Mouse (Mus musculus) stomach, embryonic 15.5 days (tissue): Measurements from ENCODE around the gene Lcp2. TPM values are rescaled to one million over a fixed set of nuclear protein-coding genes. Genes with fewer than 3 reads are reported as not detected.

Experiments used
- ATAC-seq: fragments of 200-750 bp; cut with Nextera tagmentation; 2 replicates; pipeline ENCODE4 v1.8.0; 2017; ENCODE audit warnings: low read depth, moderate number of reproducible peaks, moderate TSS enrichment; ENCODE audit not compliant: insufficient read depth, low FRiP score
- H3K27ac ChIP-seq: fragments of 300-500 bp; sonication (generic); 2 replicates; pipeline ENCODE4 v1.5.1; 2015; ENCODE audit warnings: mild to moderate bottlenecking, inconsistent platforms
- H3K27me3 ChIP-seq: fragments of 300-500 bp; sonication (generic); replicated peaks from 2 replicates; pipeline ENCODE4 v1.6.1; 2015; ENCODE audit warnings: inconsistent platforms
- H3K36me3 ChIP-seq: fragments of 300-500 bp; sonication (generic); 2 replicates; pipeline ENCODE4 v1.6.1; 2015; ENCODE audit warnings: inconsistent platforms
- H3K4me1 ChIP-seq: fragments of 300-500 bp; sonication (generic); 2 replicates; pipeline ENCODE4 v1.6.1; 2015; ENCODE audit warnings: inconsistent platforms
- H3K4me2 ChIP-seq: fragments of 300-500 bp; sonication (generic); 2 replicates; pipeline ENCODE4 v1.6.1; 2015; ENCODE audit warnings: mild to moderate bottlenecking, inconsistent platforms
- H3K4me3 ChIP-seq: fragments of 300-500 bp; sonication (generic); replicated peaks from 2 replicates; pipeline ENCODE4 v1.5.1; 2015; ENCODE audit warnings: inconsistent platforms
- H3K9ac ChIP-seq: fragments of 300-500 bp; sonication (generic); 2 replicates; pipeline ENCODE4 v1.6.1; 2015; ENCODE audit warnings: inconsistent platforms
- H3K9me3 ChIP-seq: fragments of 300-500 bp; sonication (generic); 2 replicates; pipeline ENCODE4 v1.6.1; 2016; ENCODE audit warnings: inconsistent platforms
- WGBS: fragments of 180-500 bp; shearing (Covaris S2); methylation state at CpG from one replicate; pipeline ENCODE4 v1.1.7; 2015; 5-methylcytosine and 5-hydroxymethylcytosine counted together
- polyA plus RNA-seq: library from polyadenylated mRNA; unstranded; fragments of >200 nt; fragmentation: Nextera tagmentation; extraction: Ambion mirVana; gene quantifications from 2 replicates; pipeline ENCODE4 v1.2.1, GENCODE M21; 2015

Lcp2 gene
- polyA plus RNA-seq, 1 experiment from 2014 or later = 3.8 TPM

DNA sequence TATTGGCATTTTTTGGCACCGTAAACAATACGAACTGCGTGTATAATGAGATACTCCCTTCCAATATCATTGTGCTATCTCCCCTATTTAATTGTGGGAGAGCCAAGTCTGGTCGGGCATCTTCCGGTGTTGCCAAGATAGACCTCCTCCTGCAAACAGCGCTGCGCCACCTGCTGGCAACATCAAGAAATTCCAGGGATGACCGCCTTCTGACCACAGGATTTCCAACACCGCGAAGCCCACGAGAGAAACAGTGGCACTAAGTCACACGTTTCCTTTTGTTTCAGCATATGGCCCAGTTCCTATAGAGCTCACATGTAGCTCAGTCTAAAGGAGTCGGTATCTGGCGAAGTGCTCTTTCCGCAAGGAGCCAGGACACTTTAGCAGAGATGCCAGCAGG lies 27.1 kb downstream of the Lcp2 start:
- no peak overlapping the region for H3K4me3 ChIP-seq
- no peaks in the 10 kb centered on the region; the same call in 1 of the 2 replicates for H3K4me1 ChIP-seq
- no peak overlapping the region for H3K9ac ChIP-seq
- H3K9me3 ChIP-seq = no peaks in the 10 kb centered on the region
- 13% methylated on average over 15 of the region's 15 CpGs for WGBS
- no peak for ATAC-seq
- H3K4me2 ChIP-seq = no peak overlapping the region; the same call in 1 of the 2 replicates
- no peaks in the 10 kb centered on the region for H3K36me3 ChIP-seq
- H3K27ac ChIP-seq = no peak overlapping the region
- H3K27me3 ChIP-seq = no peaks in the 10 kb centered on the region

GRCm38 (mm10) chr11:34077870-34078269 lies 31.1 kb downstream of the Lcp2 start:
- no peak for ATAC-seq
- 68% methylated on average over 2 of the region's 2 CpGs for WGBS

DNA sequence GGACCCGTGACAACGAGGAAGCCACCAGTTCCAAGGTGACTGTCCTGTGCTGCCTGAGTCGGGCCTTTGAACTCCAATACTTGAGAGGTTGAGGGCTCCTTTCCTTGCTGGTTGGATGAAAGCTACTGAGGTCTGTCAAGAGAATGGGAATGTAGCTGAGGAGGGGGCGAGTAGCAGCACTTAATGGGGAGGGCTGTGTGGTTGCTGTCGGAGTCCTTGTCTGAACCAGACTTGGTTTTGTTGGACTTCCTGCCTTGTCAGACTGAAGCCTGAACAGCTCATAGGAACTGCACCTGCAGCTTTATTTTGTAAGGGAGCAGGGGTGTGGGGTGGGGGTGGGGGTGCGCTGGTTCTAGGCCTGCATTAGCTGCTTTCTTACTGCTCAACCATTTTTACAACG lies 31.9 kb downstream of the Lcp2 start:
- Histone ChIP-seq H3K4me1 (no peaks in the 10 kb centered on the region), H3K27ac (no peak overlapping the region), H3K36me3 (no peaks in the 10 kb centered on the region), H3K9ac (no peak overlapping the region), H3K27me3 (no peaks in the 10 kb centered on the region), H3K9me3 (no peaks in the 10 kb centered on the region), H3K4me2 (no peak overlapping the region), H3K4me3 (no peak overlapping the region)
- ATAC-seq = no peak
- WGBS = 86% methylated on average over 7 of the region's 7 CpGs

More at GRCm38 (mm10) chr11:34077870-34078269, 31.1 kb downstream of the Lcp2 start:
- Histone ChIP-seq H3K27ac (no peak overlapping the region), H3K9me3 (no peaks in the 10 kb centered on the region), H3K4me1 (no peaks in the 10 kb centered on the region), H3K4me3 (no peak overlapping the region), H3K36me3 (no peaks in the 10 kb centered on the region), H3K27me3 (no peaks in the 10 kb centered on the region), H3K4me2 (no peak overlapping the region), H3K9ac (no peak overlapping the region)

- Histone ChIP-seq H3K9me3 (no peaks in the 10 kb centered on the region), H3K36me3 (no peaks in the 10 kb centered on the region), H3K27me3 (no peaks in the 10 kb centered on the region), H3K4me2 (no peak overlapping the region), H3K9ac (no peak overlapping the region), H3K27ac (no peak overlapping the region), H3K4me1 (no peaks in the 10 kb centered on the region), H3K4me3 (no peak overlapping the region)
- no peak for ATAC-seq
- WGBS = 59% methylated on average over 6 of the region's 6 CpGs
Observed at GRCm38 (mm10) chr11:34079542-34080464, 33.1 kb downstream of the Lcp2 start.

- Histone ChIP-seq H3K4me2 (no peak overlapping the region), H3K27ac (no peak overlapping the region), H3K27me3 (no peaks in the 10 kb centered on the region), H3K4me1 (no peaks in the 10 kb centered on the region), H3K36me3 (no peaks in the 10 kb centered on the region), H3K9me3 (no peaks in the 10 kb centered on the region), H3K9ac (no peak overlapping the region), H3K4me3 (no peak overlapping the region)
- WGBS = 63% methylated on average over 7 of the region's 7 CpGs
- no peak for ATAC-seq
Observed at GRCm38 (mm10) chr11:34083795-34084194, 37.1 kb downstream of the Lcp2 start.

DNA sequence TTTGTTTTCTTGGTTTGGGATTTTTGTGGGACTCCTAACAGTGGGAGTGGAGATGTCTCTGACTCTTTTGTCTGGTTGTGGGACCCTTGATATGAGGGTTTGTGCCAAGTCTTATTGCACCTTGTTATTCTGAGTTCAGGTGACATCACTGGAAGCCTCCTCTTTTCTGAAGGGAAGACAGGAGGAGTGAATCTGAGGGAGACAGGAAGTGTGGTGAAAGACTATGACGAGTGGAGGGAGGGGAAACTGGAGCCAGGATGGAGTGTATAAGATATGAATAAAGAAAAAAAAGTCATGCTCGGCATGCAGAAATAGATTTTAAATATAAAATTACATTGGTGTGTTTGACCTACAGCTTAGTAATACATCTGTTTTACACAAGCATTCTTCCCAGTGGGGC lies 37.9 kb downstream of the Lcp2 start:
- no peaks in the 10 kb centered on the region for H3K9me3 ChIP-seq
- H3K9ac ChIP-seq = no peak overlapping the region
- no peak overlapping the region for H3K4me3 ChIP-seq
- H3K27ac ChIP-seq = no peak overlapping the region
- no peak overlapping the region for H3K4me2 ChIP-seq
- WGBS = 25% methylated on average over 2 of the region's 2 CpGs
- no peak for ATAC-seq
- H3K36me3 ChIP-seq = no peaks in the 10 kb centered on the region
- H3K27me3 ChIP-seq = no peaks in the 10 kb centered on the region
- no peaks in the 10 kb centered on the region for H3K4me1 ChIP-seq

DNA sequence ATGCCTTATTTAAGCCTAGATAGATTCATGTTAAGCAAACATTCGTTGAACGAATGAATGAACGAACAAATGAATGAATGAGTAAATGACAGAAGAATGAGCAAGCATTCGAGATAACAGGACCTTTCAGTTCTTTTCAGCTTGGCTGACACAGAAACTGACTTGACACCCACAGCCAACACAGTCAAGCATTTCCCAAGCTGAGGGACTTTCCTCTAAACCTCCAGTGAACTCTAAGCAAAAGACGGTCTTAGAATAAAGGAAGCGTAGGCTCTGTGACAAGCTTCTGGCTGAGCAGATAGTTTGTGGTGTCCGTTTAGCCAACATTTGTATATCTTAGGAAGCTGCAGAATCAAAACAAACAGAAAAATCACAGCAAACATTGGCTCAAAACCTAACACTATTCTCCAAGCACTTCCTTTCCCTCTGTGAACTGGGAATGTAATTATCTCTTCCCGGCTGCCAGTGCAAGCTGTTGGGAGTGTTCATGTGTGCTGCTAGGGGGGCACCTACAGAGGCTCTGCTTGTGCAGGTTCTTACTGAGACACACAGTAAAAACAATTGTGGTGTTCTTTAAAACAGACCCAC lies 39.5 kb downstream of the Lcp2 start:
- Histone ChIP-seq H3K4me2 (no peak overlapping the region), H3K4me3 (no peak overlapping the region), H3K36me3 (no peaks in the 10 kb centered on the region), H3K4me1 (no peaks in the 10 kb centered on the region), H3K27me3 (no peaks in the 10 kb centered on the region), H3K9ac (no peak overlapping the region), H3K27ac (no peak overlapping the region), H3K9me3 (no peaks in the 10 kb centered on the region)
- 63% methylated on average over 8 of the region's 8 CpGs for WGBS
- no peak for ATAC-seq

DNA sequence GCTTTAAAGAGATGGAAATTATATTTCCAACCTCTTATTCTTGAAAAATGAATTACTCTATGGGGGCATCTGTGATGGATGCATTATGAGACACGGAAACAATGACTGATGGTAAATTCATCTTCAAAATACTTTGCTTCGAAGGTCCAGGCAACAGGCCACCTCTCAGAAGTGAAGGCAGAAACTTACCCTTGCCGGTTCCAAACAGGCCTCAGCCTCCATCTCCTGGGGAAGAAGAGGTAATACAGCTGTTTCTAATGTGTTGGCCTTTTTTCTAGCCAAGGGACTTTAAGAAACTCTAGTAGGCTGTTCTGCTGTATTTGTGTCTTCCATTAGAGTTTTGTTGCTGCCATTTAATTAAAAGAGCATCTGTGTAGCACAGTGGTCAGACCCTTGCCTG lies 40.3 kb downstream of the Lcp2 start:
- Histone ChIP-seq H3K4me2 (no peak overlapping the region), H3K27me3 (no peaks in the 10 kb centered on the region), H3K27ac (no peak overlapping the region), H3K9me3 (no peaks in the 10 kb centered on the region), H3K4me3 (no peak overlapping the region), H3K4me1 (no peaks in the 10 kb centered on the region), H3K36me3 (no peaks in the 10 kb centered on the region), H3K9ac (no peak overlapping the region)
- ATAC-seq = no peak
- WGBS = 54% methylated on average over 3 of the region's 3 CpGs

DNA sequence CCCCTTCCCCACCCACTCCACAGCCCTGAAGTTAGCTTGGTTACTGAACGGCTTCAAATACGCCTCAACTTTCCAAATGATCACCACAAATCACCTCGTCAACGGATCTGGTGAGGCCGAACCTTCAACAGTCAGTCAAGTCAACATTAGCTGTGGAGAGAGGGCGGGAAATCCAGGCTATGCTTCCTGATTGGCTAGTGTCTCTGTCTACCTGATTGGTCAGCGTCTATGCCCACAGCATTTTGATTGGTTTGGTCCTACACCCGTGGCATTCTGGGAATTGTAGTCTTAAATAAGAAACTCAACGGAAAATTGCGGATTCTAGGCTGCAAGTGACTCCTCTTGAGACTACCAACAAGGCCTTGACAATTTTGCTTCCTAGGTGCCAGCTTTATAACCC lies 51.7 kb downstream of the Lcp2 start, which contains the start of gene 4930469K13Rik:
Gene 4930469K13Rik, minus strand, starts transcription at position 133 of the 400 bp plus-strand sequence.
- 88% methylated on average over 10 of the region's 10 CpGs for WGBS
- no peak within 1 kb of the TSS for H3K4me2 ChIP-seq
- no peaks in the 10 kb centered on the region for H3K9me3 ChIP-seq
- no peaks in the 10 kb centered on the region for H3K36me3 ChIP-seq
- H3K27ac ChIP-seq = no peak within 1 kb of the TSS
- no peaks in the 10 kb centered on the region for H3K4me1 ChIP-seq
- H3K27me3 ChIP-seq = no peaks in the 10 kb centered on the region
- ATAC-seq = no peak
- H3K4me3 ChIP-seq = no peak within 1 kb of the TSS
- no peak within 1 kb of the TSS for H3K9ac ChIP-seq

- H3K4me3 ChIP-seq = no peak overlapping the region
- H3K27ac ChIP-seq = no peak overlapping the region
- no peak overlapping the region for H3K4me2 ChIP-seq
- WGBS = 79% methylated on average over 4 of the region's 4 CpGs
- no peaks in the 10 kb centered on the region for H3K9me3 ChIP-seq
- no peak for ATAC-seq
- H3K27me3 ChIP-seq = no peaks in the 10 kb centered on the region
- no peaks in the 10 kb centered on the region for H3K4me1 ChIP-seq
- H3K36me3 ChIP-seq = no peaks in the 10 kb centered on the region
- no peak overlapping the region for H3K9ac ChIP-seq
Observed at GRCm38 (mm10) chr11:34101827-34102226, 55.1 kb downstream of the Lcp2 start.

DNA sequence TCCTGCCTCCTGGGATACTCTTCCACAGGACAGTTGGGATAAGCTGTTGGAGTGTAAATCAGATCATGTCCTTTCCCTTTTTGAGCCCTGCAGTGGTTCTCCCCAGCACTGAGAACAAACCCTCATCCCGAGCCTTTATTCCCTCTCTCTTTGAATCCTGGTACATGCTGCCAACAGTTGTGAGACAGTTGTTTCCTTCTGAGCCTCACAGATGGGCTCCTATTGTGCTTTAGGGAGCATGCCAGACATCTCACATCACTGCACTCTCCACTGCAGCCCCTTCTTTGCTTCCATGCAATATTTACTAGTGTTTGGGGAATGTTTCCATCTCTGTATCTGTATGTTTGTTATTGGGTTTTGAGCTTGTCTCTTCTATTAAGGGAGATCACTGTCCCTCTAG lies 58.2 kb downstream of the Lcp2 start:
- ATAC-seq = no peak
- Histone ChIP-seq H3K4me3 (no peak overlapping the region), H3K27ac (no peak overlapping the region), H3K27me3 (no peaks in the 10 kb centered on the region), H3K9ac (no peak overlapping the region), H3K36me3 (no peaks in the 10 kb centered on the region), H3K4me1 (no peaks in the 10 kb centered on the region), H3K9me3 (no peaks in the 10 kb centered on the region), H3K4me2 (no peak overlapping the region)
- 64% methylated on average over 1 of the region's 1 CpGs for WGBS

DNA sequence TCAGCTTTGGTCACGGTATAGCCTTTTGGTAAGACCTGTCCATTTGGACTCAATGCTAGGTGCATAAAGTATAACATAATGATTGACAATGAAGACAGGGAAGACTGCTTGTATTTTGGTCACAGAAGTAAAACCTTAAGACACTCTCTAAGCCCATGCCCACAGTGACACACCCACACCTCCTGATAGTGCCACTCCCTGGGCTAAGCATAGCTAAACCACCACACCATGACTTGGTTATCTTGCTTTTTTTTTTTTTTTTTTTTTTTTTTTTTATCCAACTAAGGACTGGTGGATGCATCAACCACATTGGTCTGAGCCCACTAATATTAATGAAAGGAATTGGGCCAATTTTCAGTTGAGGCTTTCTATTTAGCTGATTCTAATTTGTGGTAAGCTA lies 62.5 kb downstream of the Lcp2 start:
- Histone ChIP-seq H3K9ac (no peak overlapping the region), H3K4me3 (no peak overlapping the region), H3K4me1 (no peaks in the 10 kb centered on the region), H3K4me2 (no peak overlapping the region), H3K36me3 (no peaks in the 10 kb centered on the region), H3K27me3 (no peaks in the 10 kb centered on the region), H3K27ac (no peak overlapping the region), H3K9me3 (no peaks in the 10 kb centered on the region)
- WGBS = 90% methylated on average over 1 of the region's 1 CpGs
- ATAC-seq = no peak
